Mouse (Mus musculus): Measurements from ENCODE around the gene Tbata.

DNA sequence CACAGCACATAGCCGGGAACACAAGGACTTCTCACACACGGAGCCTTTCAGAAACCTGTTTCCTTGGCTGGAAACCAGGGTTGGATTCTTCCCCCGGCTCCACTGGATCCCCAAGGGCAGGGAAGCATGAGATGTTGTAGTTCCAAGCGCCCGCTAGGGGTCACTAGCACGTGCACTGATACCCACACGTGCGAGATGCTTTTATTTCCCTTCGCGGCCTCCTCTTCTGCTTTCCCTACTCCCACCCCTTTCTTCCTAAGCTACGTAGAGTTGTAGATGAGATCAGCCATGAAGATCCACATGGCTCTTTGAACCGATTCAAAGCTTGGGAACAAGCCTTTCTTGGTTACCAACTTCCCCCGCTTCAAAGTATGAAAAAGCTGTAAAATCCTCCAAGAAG is 40.0 kb downstream of the Tbata start:
- TF ChIP-seq CTCF (IDR thresholded peaks at IDR 0.05; ENCODE audit: low read depth) (peak; percentile 76), EP300 (IDR thresholded peaks at IDR 0.05; ENCODE audit: low read depth) (no peak)

Measured in liver, embryonic 14.5 days (tissue).